Mouse (Mus musculus) fat pad, adult 2 months (tissue): ENCODE data around the gene Fam234a.
"Not testable (repeated sequence)": the region's sequence is repeated elsewhere in the genome, so short reads cannot be mapped to it uniquely, and the experiment has no call there.

ENCODE experiments used
- DNase-seq: peaks from one replicate; pipeline ENCODE4 v3.0.0-alpha.2; 2011; ENCODE audit warnings: low read depth, low spot score; ENCODE audit errors: extremely low read depth

Fam234a gene

GRCm38 (mm10) chr17:26244101-26244841 is at the start of gene Fam234a:
Fam234a (minus strand) TSS chr17:26244242.
- no peak for DNase-seq

GRCm38 (mm10) chr17:26289475-26289874 is 45.4 kb upstream of the Fam234a start:
- DNase-seq = no peak

GRCm38 (mm10) chr17:26286199-26286955 is 42.3 kb upstream of the Fam234a start:
- DNase-seq = no peak

GRCm38 (mm10) chr17:26276711-26277110 is 32.7 kb upstream of the Fam234a start:
- DNase-seq = no peak

GRCm38 (mm10) chr17:26275933-26276332 is 31.9 kb upstream of the Fam234a start:
- no peak for DNase-seq

- DNase-seq = peak; percentile 78
Observed at GRCm38 (mm10) chr17:26272586-26272985, 28.5 kb upstream of the Fam234a start.

GRCm38 (mm10) chr17:26269577-26269976 is 25.5 kb upstream of the Fam234a start:
- not testable (repeated sequence) for DNase-seq

GRCm38 (mm10) chr17:26268851-26269250 is 24.8 kb upstream of the Fam234a start:
- no peak for DNase-seq

- DNase-seq = no peak
Observed at GRCm38 (mm10) chr17:26262384-26262783, 18.3 kb upstream of the Fam234a start.

GRCm38 (mm10) chr17:26261826-26262225 is 17.8 kb upstream of the Fam234a start:
- DNase-seq = no peak

GRCm38 (mm10) chr17:26255313-26255712 is 11.3 kb upstream of the Fam234a start:
- DNase-seq = no peak

- DNase-seq = no peak
Observed at GRCm38 (mm10) chr17:26253399-26253798, 9.4 kb upstream of the Fam234a start.

GRCm38 (mm10) chr17:26252539-26253251 is 8.7 kb upstream of the Fam234a start, which contains the start of gene Luc7l:
Luc7l (plus strand) TSS chr17:26252896.
- DNase-seq = no peak

GRCm38 (mm10) chr17:26251886-26252538 is 8.0 kb upstream of the Fam234a start:
- no peak for DNase-seq

GRCm38 (mm10) chr17:26243471-26244100 is 456 bp downstream of the Fam234a start:
- DNase-seq = no peak

- DNase-seq = no peak
Observed at GRCm38 (mm10) chr17:26240990-26241389, 3.1 kb downstream of the Fam234a start.

- DNase-seq = no peak
Observed at GRCm38 (mm10) chr17:26240120-26240790, 3.8 kb downstream of the Fam234a start.

- DNase-seq = no peak
Observed at GRCm38 (mm10) chr17:26239551-26239950, 4.5 kb downstream of the Fam234a start.

GRCm38 (mm10) chr17:26237667-26238066 is 6.4 kb downstream of the Fam234a start:
- DNase-seq = no peak
